In the genomic region with DNA sequence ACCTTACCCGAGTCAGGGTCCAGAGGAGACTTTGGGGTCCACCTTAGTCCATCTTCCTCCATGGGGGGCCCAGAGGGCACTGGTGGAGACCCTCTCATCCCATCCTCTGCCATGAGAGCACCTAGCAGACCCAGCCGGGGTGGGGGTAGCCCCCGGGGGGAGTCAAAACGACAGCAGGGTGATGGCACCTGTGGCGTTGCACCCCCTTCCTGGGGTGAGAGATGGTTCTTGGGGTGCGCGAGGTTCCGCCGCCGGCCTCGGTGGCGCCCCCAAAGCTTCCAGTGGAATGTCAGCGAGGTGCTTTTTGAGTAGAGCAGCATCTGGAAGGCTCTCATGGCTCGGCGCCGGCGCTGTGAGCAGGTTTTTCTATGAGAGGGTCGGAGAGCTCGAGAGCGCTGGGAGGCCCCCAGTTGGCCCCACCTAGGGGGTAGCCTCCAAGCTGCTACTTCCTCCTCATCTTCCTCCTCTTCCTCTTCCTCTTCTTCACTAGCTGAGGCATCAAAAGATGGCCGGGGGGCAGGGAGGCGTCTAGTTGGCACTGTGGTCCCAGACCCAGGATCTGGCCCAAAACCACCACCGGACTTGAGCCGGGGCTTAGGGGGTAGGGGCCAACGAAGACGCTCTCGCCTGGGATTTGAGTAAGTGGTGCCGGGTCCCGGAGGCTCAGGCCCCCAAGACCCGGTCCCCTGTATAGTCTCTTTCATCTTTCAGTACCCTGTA, we compare ENCODE assay signal across 10 mouse cellular contexts. TPM values are rescaled to one million over a fixed set of nuclear protein-coding genes. Genes with fewer than 3 reads are reported as not detected.
A peak's percentile ranks its signal among the peaks of the same experiment; 100 is the strongest.
DNase-seq lines count a peak whose midpoint lies in the region; ATAC-seq lines count a peak whose summit lies in the region.
"Had no signal": no experiment of that assay in that cellular context is flagged by ENCODE, and none has a peak within 500 bp of the region (broad histone marks: within the 10 kb centered on the region; RNA-seq: fewer than 3 reads in every experiment).

No protein-coding gene starts in this region.

- peaks cover 36% of the 10 kb centered on the region for H3K36me3 ChIP-seq in kidney, embryonic 16.5 days (ENCODE audit: insufficient read depth, low read length)
- peaks cover 44% of the 10 kb centered on the region for H3K36me3 ChIP-seq in embryonic facial prominence, embryonic 12.5 days
- H3K36me3 ChIP-seq in hindbrain, embryonic 15.5 days = peaks cover 36% of the 10 kb centered on the region
- H3K36me3 ChIP-seq in midbrain, embryonic 14.5 days (ENCODE audit: control insufficient read depth, insufficient read depth, low read length) = peaks cover 42% of the 10 kb centered on the region

- H3K9me3 ChIP-seq in kidney, embryonic 16.5 days (ENCODE audit: low read length) = no peaks in the 10 kb centered on the region
- no peaks in the 10 kb centered on the region for H3K9me3 ChIP-seq in embryonic facial prominence, embryonic 12.5 days
- no peaks in the 10 kb centered on the region for H3K9me3 ChIP-seq in hindbrain, embryonic 15.5 days
- H3K9me3 ChIP-seq in midbrain, embryonic 14.5 days (ENCODE audit: control insufficient read depth, low read length) = no peaks in the 10 kb centered on the region

- ATAC-seq in kidney, embryonic 16.5 days (ENCODE audit: low FRiP score, low TSS enrichment) = no peak
- no peak for ATAC-seq in embryonic facial prominence, embryonic 12.5 days (ENCODE audit: insufficient number of reproducible peaks, insufficient read depth, low FRiP score, low TSS enrichment)
- ATAC-seq in hindbrain, embryonic 15.5 days (ENCODE audit: low FRiP score, low read depth) = no peak
- ATAC-seq in midbrain, embryonic 14.5 days (ENCODE audit: low FRiP score, low TSS enrichment) = no peak

- DNase-seq in kidney, postnatal 25 days = no peak
- no peak for DNase-seq in midbrain, embryonic 14.5 days
- no peak for DNase-seq in left cerebral cortex, postnatal 25 days (ENCODE audit: low spot score in 2 of 2)
- DNase-seq in adrenal gland, postnatal 4 days (ENCODE audit: low spot score in 2 of 2) = no peak
- no peak for DNase-seq in right cerebral cortex, adult 18-20 months
- DNase-seq: lung, adult 2 months; thymus, adult 18-20 months had no signal

- H3K27me3 ChIP-seq in kidney, embryonic 16.5 days (ENCODE audit: insufficient read depth, low read length) = no peaks in the 10 kb centered on the region
- no peaks in the 10 kb centered on the region for H3K27me3 ChIP-seq in embryonic facial prominence, embryonic 12.5 days
- no peaks in the 10 kb centered on the region for H3K27me3 ChIP-seq in hindbrain, embryonic 15.5 days
- no peaks in the 10 kb centered on the region for H3K27me3 ChIP-seq in midbrain, embryonic 14.5 days (ENCODE audit: control insufficient read depth, insufficient read depth, low read length)

- peak overlapping the region; percentile 89 for H3K9ac ChIP-seq in kidney, embryonic 16.5 days (replicated peaks; ENCODE audit: low read length)
- H3K9ac ChIP-seq in embryonic facial prominence, embryonic 12.5 days = peak overlapping the region; percentile 88
- no peak overlapping the region for H3K9ac ChIP-seq in hindbrain, embryonic 15.5 days
- 0 out of 2 replicates have a peak overlapping the region, but pooled peaks have one; percentile 76 for H3K9ac ChIP-seq in midbrain, embryonic 14.5 days (replicated peaks; ENCODE audit: low read length)

- intact Hi-C loops in left cerebral cortex, postnatal 25 days (cut with DNase I) = loop anchor here (5.0 kb wide), 2 partner anchors 197 to 242 kb away; partner anchors contain the start of genes Eif5a and Tmem95

- 92% methylated on average over 29 of the region's 30 CpGs for WGBS in kidney, embryonic 16.5 days
- 90% methylated on average over 30 of the region's 30 CpGs for WGBS in embryonic facial prominence, embryonic 12.5 days
- 91% methylated on average over 30 of the region's 30 CpGs for WGBS in hindbrain, embryonic 15.5 days
- 95% methylated on average over 30 of the region's 30 CpGs for WGBS in midbrain, embryonic 14.5 days

- H3K4me3 ChIP-seq in kidney, embryonic 16.5 days (ENCODE audit: low read length) = peak overlapping the region; percentile 75
- H3K4me3 ChIP-seq in embryonic facial prominence, embryonic 12.5 days = peak overlapping the region; percentile 84
- H3K4me3 ChIP-seq in hindbrain, embryonic 15.5 days = peak overlapping the region; percentile 91
- no peak overlapping the region for H3K4me3 ChIP-seq in midbrain, embryonic 14.5 days (replicated peaks; ENCODE audit: low read depth, low read length)

- H3K27ac ChIP-seq in kidney, embryonic 16.5 days (ENCODE audit: low read length) = no peak overlapping the region
- no peak overlapping the region for H3K27ac ChIP-seq in embryonic facial prominence, embryonic 12.5 days
- H3K27ac ChIP-seq in hindbrain, embryonic 15.5 days (replicated peaks) = no peak overlapping the region
- no peak overlapping the region for H3K27ac ChIP-seq in midbrain, embryonic 14.5 days (replicated peaks; ENCODE audit: low read depth, low read length)

- H3K4me1 ChIP-seq in kidney, embryonic 16.5 days (ENCODE audit: insufficient read depth, low read length) = peaks cover 26% of the 10 kb centered on the region
- H3K4me1 ChIP-seq in embryonic facial prominence, embryonic 12.5 days = peaks cover 24% of the 10 kb centered on the region
- H3K4me1 ChIP-seq in hindbrain, embryonic 15.5 days (replicated peaks) = peaks cover 51% of the 10 kb centered on the region
- peaks cover 18% of the 10 kb centered on the region for H3K4me1 ChIP-seq in midbrain, embryonic 14.5 days (ENCODE audit: control insufficient read depth, insufficient read depth, low read length)

- H3K4me2 ChIP-seq in kidney, embryonic 16.5 days (replicated peaks; ENCODE audit: low read depth, low read length) = peak overlapping the region; percentile 75
- peak overlapping the region; percentile 93 for H3K4me2 ChIP-seq in embryonic facial prominence, embryonic 12.5 days (replicated peaks)
- peak overlapping the region; percentile 81 for H3K4me2 ChIP-seq in hindbrain, embryonic 15.5 days
- peak overlapping the region; percentile 93 for H3K4me2 ChIP-seq in midbrain, embryonic 14.5 days (ENCODE audit: low read length)

RNA-seq across cellular contexts. Expression of gene Senp3, which starts 1.6 kb away (rescaled TPM):
- 96.5 and 98.4 TPM in 2 replicates for polyA plus RNA-seq in kidney, embryonic 16.5 days (2015; fragmentation: Nextera tagmentation; extraction: Ambion mirVana)
- polyA plus RNA-seq in embryonic facial prominence, embryonic 12.5 days (2016; fragmentation: Nextera tagmentation; extraction: Ambion mirVana) = 134 and 147 TPM in 2 replicates
- polyA plus RNA-seq in hindbrain, embryonic 15.5 days (2015; fragmentation: Nextera tagmentation; extraction: Ambion mirVana) = 101 and 103 TPM in 2 replicates
- polyA plus RNA-seq in midbrain, embryonic 14.5 days (2014; fragmentation: Nextera tagmentation; extraction: Ambion mirVana) = 93.3 and 103 TPM in 2 replicates
- 10 to 100 TPM; 94.3 to 97.5 TPM for total RNA-seq in left cerebral cortex, postnatal 25 days (2021)
- 10 to 100 TPM; 86.6 to 90.7 TPM for total RNA-seq in adrenal gland, postnatal 4 days (2021)

RNA-seq across cellular contexts. Expression of gene Tnfsf13, which starts 5.3 kb away (rescaled TPM):
- 0.66 and 1.2 TPM in 2 replicates for polyA plus RNA-seq in kidney, embryonic 16.5 days (2015; fragmentation: Nextera tagmentation; extraction: Ambion mirVana)
- 0.50 TPM in 2 replicates for polyA plus RNA-seq in embryonic facial prominence, embryonic 12.5 days (2016; fragmentation: Nextera tagmentation; extraction: Ambion mirVana)
- polyA plus RNA-seq in hindbrain, embryonic 15.5 days (2015; fragmentation: Nextera tagmentation; extraction: Ambion mirVana) = 0.61 and 0.76 TPM in 2 replicates
- 0.16 and 0.25 TPM in 2 replicates for polyA plus RNA-seq in midbrain, embryonic 14.5 days (2014; fragmentation: Nextera tagmentation; extraction: Ambion mirVana)
- total RNA-seq in left cerebral cortex, postnatal 25 days (2021) = 1 to 10 TPM; 2.0 to 2.7 TPM
- total RNA-seq in adrenal gland, postnatal 4 days (2021) = 1 to 10 TPM; 4.2 to 5.2 TPM

RNA-seq across cellular contexts. Expression of gene Eif4a1, which starts 8.1 kb away (rescaled TPM):
- polyA plus RNA-seq in kidney, embryonic 16.5 days (2015; fragmentation: Nextera tagmentation; extraction: Ambion mirVana) = 571 and 587 TPM in 2 replicates
- polyA plus RNA-seq in embryonic facial prominence, embryonic 12.5 days (2016; fragmentation: Nextera tagmentation; extraction: Ambion mirVana) = 561 and 632 TPM in 2 replicates
- 476 and 491 TPM in 2 replicates for polyA plus RNA-seq in hindbrain, embryonic 15.5 days (2015; fragmentation: Nextera tagmentation; extraction: Ambion mirVana)
- polyA plus RNA-seq in midbrain, embryonic 14.5 days (2014; fragmentation: Nextera tagmentation; extraction: Ambion mirVana) = 707 and 863 TPM in 2 replicates
- 100 to 1,000 TPM; 323 to 328 TPM for total RNA-seq in left cerebral cortex, postnatal 25 days (2021)
- total RNA-seq in adrenal gland, postnatal 4 days (2021) = 100 to 1,000 TPM; 640 to 673 TPM

RNA-seq across cellular contexts. Expression of gene Cd68, which starts 14.3 kb away (rescaled TPM):
- 12.4 and 15.5 TPM in 2 replicates for polyA plus RNA-seq in kidney, embryonic 16.5 days (2015; fragmentation: Nextera tagmentation; extraction: Ambion mirVana)
- polyA plus RNA-seq in embryonic facial prominence, embryonic 12.5 days (2016; fragmentation: Nextera tagmentation; extraction: Ambion mirVana) = 8.0 and 8.5 TPM in 2 replicates
- polyA plus RNA-seq in hindbrain, embryonic 15.5 days (2015; fragmentation: Nextera tagmentation; extraction: Ambion mirVana) = 10.3 and 12.2 TPM in 2 replicates
- 3.7 and 7.9 TPM in 2 replicates for polyA plus RNA-seq in midbrain, embryonic 14.5 days (2014; fragmentation: Nextera tagmentation; extraction: Ambion mirVana)
- total RNA-seq in left cerebral cortex, postnatal 25 days (2021) = 10 to 100 TPM; 17.5 to 19.6 TPM
- total RNA-seq in adrenal gland, postnatal 4 days (2021) = 10 to 100 TPM; 11.9 to 12.5 TPM

RNA-seq across cellular contexts. Expression of gene Tnfsf12, which starts 15.4 kb away (rescaled TPM):
- 8.8 and 11.5 TPM in 2 replicates for polyA plus RNA-seq in kidney, embryonic 16.5 days (2015; fragmentation: Nextera tagmentation; extraction: Ambion mirVana)
- polyA plus RNA-seq in embryonic facial prominence, embryonic 12.5 days (2016; fragmentation: Nextera tagmentation; extraction: Ambion mirVana) = 3.1 and 3.9 TPM in 2 replicates
- polyA plus RNA-seq in hindbrain, embryonic 15.5 days (2015; fragmentation: Nextera tagmentation; extraction: Ambion mirVana) = 3.5 and 5.0 TPM in 2 replicates
- polyA plus RNA-seq in midbrain, embryonic 14.5 days (2014; fragmentation: Nextera tagmentation; extraction: Ambion mirVana) = 1.6 and 3.0 TPM in 2 replicates
- 1 to 10 TPM; 8.6 to 8.9 TPM for total RNA-seq in left cerebral cortex, postnatal 25 days (2021)
- 10 to 100 TPM; 23.0 to 23.1 TPM for total RNA-seq in adrenal gland, postnatal 4 days (2021)
